Mouse (Mus musculus) left cerebral cortex, postnatal 14 days (tissue): ENCODE results near the gene Arid3a. TPM values are rescaled to one million over a fixed set of nuclear protein-coding genes. Genes with fewer than 3 reads are reported as not detected.

Experiments used
- DNase-seq, 2 experiments: peaks; one replicate each; pipeline ENCODE4 v3.0.0; 2021 to 2022; ENCODE audit warnings: low spot score in 2 of 2, mixed read lengths in 1 of 2
- intact Hi-C: fragments of 180-260 bp; cut with DNase I; formaldehyde crosslinking; loops from one replicate; pipeline ENCODE4 v1.15.1; 2025
- total RNA-seq, 2 experiments: library from RNA; stranded (reverse); gene quantifications; 2 replicates each; pipeline ENCODE4 v1.2.3; 2021

Arid3a gene
- total RNA-seq, 2 experiments from 2014 or later, result 5.4 to 7.0 TPM

DNA sequence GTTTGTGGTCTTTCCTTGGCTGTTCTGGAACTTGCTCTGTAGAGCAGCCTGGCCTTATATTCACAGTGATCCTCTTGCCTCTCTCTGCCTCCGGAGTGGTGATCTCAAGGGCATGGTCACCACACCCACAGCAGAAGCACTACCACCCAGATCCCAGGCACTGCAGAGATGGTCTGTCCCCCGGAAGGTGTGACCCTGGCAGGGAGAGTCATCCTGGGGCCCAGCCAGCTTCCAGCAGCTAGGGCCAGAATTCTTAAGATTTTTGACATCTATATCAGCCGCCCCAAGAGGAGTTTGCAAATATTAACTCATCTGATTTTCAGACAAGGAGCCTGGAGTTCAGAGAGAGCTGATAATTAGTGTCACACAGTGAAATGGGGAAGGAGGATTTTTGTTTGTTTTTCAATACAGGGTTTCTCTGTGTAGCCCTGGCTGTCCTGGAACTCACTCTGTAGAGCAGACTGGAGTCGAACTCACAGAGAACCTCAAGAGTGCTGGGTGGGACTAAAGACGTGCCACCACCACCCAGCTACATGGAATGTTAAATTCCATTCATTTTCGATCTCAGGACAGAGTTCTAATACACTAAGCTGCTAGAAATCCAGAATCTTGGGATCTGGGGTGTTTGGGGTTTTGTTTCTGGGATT, 59.5 kb downstream of the Arid3a start:
- intact Hi-C loops, result loop anchor here (2.0 to 5.0 kb wide), 2 partner anchors 48 to 66 kb away; no protein-coding TSS in a partner anchor
- no peak for DNase-seq

DNA sequence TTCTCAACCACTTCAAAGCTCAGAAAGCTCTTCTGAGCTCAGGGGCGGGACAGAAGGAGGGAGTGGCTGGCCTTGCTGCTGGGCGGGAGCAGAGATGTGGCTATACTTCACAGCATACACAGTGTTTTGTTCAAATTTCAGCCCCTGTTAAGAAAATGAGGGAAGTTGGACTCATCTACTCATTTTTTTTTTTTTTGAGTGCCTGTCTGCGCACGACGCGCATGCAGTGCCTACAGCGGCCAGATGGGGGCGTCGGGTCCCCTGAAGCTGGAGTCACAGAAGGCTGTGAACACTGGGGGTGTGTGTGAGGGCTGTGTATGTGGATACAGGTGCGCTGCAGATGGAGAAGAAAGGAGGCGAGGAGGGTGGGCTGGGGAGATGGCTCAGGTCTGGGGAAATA, 60.1 kb downstream of the Arid3a start:
- peak; percentile 85 to 95 for DNase-seq
- intact Hi-C loops, result loop anchor here (2.0 to 5.0 kb wide), 2 partner anchors 48 to 65 kb away; no protein-coding TSS in a partner anchor

DNA sequence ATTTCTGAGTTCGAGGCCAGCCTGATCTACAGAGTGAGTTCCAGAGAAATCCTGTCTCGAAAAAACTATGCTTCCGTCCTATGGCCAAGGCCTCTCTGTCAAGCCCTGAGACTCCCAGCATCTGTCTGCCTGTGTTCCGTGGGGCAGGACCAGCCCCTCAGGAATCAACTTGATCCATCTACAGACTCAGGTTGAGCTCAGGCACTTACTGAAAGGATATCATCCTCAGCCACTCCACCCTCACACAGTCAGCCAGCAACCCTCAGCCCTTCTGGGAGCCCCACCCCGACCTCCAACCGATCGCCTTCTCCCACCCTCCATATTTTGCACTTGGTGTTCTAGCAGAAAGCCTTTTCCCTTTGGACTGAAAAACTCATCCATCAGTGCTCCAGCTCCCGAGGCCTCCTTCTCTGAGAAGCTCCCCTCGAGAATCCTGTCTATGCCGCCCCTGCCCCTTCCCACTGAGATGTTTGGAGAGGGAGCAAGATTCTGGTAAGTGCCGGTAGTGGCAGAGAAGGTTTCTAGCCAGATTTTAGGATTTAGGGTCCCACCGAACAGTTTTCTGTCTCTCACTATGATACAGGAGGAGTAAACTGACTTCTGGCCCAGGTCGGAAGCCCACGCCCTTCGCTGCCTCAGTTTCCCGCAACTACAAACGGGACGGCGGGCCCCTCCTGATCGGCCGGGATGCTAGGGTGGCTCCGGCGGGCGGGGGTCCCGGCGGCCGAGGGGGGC, 61.1 kb downstream of the Arid3a start:
- DNase-seq, result no peak
- intact Hi-C loops, result loop anchor here (2.0 to 5.0 kb wide), 2 partner anchors 47 to 64 kb away; no protein-coding TSS in a partner anchor

DNA sequence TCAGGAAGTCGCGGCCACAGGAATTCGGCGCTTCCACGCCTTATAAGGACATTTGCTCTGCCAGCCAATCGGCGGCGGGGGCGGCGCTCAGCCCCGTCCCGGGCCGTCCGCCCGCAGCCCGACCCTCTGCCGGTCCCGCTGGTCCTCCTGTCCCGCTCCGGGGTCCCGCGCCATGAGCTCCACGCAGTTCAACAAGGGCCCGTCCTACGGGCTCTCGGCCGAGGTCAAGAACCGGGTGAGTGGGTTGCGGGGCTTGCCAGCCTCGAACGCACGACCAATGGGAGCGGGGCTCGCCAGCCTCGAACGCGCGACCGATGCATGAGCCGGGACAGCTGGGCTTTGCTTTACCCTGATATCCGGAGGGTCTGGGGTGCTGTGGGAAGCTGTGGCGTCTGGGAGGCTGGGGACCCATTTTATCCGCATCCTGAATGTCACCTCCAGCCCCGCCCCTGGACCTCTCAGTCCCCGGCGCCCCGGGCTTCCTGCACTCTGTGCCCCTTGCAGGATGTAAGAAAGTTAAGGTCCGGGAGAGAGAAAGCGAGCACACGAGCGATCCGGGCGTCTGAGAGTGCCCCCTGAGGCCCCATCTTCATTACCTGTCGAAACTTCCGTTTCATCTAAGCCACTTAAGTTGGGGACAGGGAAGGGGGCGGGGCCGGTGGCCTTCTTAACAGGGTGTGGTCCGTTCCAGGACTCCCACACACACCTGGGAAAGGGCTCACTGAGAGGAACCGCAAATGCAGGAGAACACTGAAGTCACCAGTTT, 61.8 kb downstream of the Arid3a start, which contains the start of gene Cnn2:
Cnn2 (plus strand) TSS at position 79 of the 766 bp plus-strand sequence.
- no peak for DNase-seq
- intact Hi-C loops, result loop anchor here (5.0 kb wide), 1 partner anchor 64 kb away; no protein-coding TSS in a partner anchor

DNA sequence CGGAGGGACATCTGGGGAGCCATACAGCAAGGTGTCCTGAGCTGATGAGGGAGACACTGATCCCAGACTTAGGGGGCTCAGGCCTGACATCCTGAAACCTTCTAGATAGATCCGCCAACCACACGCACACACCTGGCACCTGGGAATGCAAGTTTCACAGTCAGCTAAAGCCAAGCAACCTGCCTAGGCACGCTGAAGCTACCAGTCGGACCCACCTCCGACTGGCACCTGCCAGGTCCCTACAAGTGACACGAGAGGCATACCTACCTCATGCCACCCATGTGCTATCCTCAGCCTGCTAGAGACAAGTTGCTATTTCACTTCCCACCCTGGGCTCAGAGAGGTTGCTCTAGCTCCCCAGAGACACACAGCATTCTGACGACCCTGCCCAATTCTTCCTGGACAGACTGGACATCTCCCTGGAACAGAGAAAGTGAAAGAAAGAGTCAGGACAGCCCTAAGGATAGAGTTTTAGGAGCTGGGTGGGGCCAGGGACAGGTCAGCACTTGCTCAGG, 62.5 kb downstream of the Arid3a start:
- no peak for DNase-seq
- intact Hi-C loops, result loop anchor here (5.0 kb wide), 1 partner anchor 63 kb away; no protein-coding TSS in a partner anchor

DNA sequence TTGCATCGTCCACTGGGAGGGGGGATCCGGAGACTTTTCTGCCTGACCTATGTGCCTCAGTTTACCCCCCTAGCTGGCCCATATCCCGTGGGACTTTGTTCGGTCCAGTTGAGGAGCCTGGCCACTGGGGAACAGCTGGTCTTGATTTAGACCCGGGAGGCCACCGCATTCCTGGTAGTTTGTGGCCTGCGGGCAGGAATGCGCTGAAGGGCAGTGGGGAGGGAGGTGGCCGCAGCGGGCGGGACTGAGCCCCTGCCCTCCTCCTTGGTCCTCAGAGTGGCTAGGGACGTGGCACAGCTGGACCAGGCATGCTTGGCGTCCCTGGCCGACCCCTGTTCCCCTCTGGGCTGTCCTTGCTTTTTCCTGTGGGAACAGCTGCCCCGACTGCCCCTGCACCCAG, 63.0 kb downstream of the Arid3a start:
- intact Hi-C loops, result loop anchor here (5.0 kb wide), 1 partner anchor 62 kb away; no protein-coding TSS in a partner anchor
- DNase-seq, result no peak

DNA sequence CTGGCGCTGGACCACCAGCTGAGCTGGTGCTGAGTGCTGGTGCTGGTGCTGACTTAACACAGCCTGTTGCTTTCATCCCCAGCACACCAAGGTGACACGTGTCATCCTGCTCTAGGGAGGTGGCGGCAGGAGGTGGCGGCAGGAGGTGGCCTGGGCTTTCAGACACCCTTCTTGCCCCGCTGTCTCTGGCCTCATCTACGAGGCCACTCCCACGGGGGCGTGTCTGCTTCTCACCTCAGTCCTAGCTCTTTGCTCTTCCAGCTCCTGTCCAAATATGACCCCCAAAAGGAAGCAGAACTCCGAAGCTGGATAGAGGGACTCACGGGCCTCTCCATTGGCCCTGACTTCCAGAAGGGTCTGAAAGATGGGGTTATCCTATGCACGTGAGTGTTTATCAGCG, 64.3 kb downstream of the Arid3a start:
- intact Hi-C loops, result no loop called here
- no peak for DNase-seq

DNA sequence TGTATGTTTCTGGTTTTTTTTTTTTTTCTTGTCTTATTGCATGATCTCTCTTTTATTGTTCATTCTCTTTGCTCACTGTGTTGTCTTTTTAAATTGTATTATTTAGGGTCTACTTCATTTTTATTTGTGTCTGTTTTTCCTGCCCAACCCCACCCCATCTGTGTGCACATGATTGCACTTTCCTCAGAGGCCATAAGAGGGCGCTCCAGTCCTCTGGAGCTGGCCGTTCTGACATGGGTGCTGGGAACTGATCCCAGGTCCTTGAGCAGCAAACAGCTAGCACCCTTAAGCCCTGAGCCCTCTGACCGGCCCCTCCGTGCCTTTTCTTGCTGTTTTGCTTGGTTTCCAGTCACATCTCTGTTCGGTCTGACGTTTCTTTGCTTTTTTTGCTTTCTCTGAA, 64.7 kb downstream of the Arid3a start:
- intact Hi-C loops, result no loop called here

DNA sequence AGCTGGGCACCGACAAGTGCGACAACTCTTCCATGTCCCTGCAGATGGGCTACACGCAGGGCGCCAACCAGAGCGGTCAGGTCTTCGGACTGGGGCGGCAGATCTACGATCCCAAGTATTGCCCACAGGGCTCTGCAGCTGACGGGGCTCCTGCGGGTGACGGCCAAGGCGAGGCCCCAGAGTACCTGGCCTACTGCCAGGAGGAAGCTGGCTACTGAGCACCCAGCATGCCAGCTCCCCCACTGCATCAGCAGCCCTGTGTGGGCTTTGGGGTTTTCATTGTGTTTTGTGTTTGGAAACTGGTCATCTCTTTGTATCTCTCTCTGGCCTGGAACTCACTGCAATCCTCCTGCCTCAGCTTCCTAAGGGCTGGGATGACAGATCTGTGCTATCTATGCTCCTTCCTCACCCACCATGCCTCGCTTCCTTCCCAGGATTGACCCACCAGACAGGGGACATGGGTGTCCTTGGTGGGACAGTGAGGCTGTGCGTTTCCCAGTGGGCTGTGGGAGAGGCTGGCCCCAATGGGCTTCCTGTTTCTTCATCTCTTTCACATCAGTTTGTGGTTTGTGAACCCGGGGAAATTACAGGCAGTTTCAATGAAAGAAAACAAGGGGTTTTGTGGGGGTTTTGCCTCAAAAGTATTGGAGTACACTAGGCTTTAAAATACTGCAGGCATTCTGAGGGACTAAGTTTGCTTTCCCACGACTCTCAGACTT, 67.7 kb downstream of the Arid3a start:
- intact Hi-C loops, result loop anchor here (5.0 kb wide), 1 partner anchor 118 kb away; no protein-coding TSS in a partner anchor
- DNase-seq, result peak in 1 of 2 experiments; percentile 54

More for the DNA sequence above, 64.7 kb downstream of the Arid3a start:
- no peak for DNase-seq

DNA sequence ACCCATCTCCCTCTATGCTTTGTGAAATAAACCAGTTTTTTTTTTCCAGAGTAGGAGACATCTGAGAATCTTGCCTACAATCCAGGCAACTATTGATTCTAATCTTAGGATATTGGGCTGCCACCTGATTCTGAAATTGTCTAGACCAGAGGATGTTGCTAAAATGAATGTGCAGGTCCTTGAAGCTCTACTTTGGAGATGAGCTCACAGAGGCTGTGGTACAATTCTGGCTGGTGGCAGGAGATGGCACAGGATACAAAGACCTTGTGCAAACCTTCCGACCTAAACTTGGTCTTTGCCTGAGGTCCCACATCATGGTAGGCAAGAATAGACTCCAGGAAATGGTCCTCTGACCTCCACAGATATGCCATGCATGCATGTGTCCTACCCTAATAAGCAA, 68.8 kb downstream of the Arid3a start:
- DNase-seq, result no peak
- intact Hi-C loops, result loop anchor here (5.0 kb wide), 1 partner anchor 117 kb away; no protein-coding TSS in a partner anchor

DNA sequence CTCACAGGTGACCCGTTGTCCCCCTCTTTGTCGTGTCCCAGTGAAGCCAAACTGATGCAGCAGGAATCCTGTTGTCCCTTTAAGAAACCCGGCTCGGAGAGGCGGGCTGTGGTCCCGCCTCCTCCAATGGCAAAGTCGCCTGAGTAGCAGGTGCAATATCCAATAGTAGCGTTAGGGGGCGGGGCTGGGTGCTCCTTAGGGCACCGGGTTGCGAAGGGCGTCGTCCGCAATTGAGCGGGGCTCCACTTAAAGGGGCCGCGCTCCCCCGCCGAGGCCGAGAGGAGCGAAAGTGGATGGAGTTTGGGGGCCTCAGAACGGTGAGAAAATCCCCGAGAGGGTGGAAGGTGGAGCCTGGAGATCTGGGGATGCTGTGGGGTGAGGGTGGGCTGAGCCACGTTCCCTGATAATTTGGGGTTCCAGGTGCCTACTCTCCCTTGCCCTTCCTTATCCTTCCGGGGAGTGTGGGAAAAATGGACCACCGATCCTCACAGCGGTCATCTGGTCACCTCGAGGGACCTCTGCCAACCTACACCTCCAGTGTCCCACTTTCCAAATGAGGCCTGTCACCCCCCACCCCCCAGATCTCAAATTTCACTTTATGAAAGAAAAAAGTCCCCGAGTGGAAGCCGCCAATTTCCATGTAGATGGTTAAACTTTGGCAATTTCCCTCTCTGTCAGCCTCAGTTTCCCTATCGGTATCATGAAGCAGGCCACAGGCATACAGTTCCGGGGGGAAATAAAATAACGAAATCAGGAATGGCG, 69.6 kb downstream of the Arid3a start, which contains the start of gene Abca7:
Abca7 (plus strand) TSS at position 223 of the 762 bp plus-strand sequence.
- intact Hi-C loops, result loop anchor here (5.0 kb wide), 1 partner anchor 116 kb away; no protein-coding TSS in a partner anchor
- DNase-seq, result peak; percentile 96

DNA sequence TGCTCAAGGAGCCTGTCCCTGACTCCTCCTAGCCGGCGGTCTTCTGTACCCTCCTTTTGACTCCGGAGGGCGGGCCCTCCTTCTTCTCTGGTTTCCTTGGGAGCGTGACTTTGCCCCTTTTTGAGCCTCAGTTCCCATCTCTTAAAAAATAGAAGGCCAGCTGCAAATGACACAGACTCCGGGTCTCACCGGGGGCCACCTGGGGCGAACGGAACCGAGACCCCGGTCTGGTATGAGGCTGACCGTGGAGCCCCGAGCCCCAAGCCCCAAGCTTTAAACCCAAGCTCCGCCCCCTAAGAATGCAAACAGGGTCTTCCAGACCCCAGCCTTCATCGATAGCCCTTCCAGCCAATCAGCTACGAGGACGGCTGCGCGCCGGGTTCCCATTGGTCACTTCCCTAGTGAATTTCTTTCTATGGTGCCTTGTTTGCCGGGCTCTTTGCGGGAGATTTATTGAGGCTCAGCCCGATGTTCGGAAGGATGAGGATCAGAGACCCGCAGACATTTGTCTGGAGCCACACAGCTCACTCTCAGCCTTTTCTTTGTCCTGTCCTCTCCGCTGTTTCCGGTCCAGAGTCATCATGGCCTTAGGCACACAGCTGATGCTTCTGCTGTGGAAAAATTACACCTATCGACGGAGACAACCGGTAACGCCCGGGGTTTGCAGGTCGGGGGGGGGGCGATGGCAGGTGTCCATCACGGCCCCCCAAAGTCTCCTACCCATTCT, 70.4 kb downstream of the Arid3a start:
- intact Hi-C loops, result loop anchor here (5.0 kb wide), 1 partner anchor 115 kb away; no protein-coding TSS in a partner anchor
- peak in 1 of 2 experiments; percentile 81 for DNase-seq

DNA sequence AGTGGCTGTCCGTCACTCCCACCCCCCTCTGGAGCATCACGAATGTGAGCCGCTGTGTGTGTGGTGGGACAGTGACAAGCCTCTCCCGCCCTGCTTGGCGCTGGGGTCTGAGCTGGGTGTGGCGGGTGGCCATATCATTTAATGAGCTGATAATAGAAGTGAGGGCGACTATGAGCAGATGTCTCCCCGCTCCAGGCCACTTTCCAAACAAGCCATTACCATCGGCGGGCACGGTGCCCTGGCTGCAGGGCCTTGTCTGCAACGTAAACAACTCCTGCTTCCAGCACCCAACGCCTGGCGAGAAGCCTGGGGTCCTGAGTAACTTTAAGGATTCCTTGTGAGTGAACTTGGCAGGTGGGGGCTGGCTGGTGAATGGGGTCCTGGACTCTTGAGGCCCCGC, 71.0 kb downstream of the Arid3a start:
- intact Hi-C loops, result loop anchor here (5.0 kb wide), 1 partner anchor 114 kb away; no protein-coding TSS in a partner anchor

DNA sequence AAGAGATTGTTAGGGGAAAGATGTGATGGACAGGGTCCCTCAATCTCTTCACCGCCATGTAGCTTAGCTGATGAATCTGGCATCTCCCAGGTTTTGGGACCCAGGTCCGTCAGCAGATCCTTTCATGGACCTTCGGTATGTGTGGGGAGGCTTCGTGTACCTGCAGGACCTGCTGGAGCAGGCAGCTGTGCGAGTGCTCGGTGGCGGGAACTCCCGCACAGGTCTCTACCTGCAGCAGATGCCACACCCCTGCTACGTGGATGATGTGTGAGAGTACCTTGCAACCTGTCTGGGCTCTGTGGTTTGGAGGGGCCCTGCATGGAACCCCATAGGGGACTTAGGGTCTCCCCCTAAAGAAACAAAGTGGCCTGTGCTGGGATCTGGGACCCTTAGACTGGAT, 75.1 kb downstream of the Arid3a start:
- intact Hi-C loops, result no loop called here

More for the DNA sequence above, 71.0 kb downstream of the Arid3a start:
- no peak for DNase-seq

DNA sequence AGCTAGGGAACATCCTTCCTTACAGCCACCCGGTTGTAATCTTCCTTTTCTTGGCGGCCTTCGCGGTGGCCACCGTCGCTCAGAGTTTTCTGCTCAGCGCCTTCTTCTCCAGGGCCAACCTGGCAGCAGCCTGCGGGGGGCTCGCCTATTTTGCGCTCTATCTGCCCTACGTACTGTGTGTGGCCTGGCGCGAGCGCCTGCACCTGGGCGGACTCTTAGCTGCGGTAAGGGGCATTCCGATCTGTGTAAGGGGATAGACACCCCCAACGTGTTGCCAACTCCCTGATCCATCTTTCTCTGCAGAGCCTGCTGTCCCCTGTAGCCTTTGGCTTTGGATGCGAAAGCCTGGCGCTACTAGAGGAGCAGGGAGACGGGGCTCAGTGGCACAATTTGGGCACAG, 76.0 kb downstream of the Arid3a start:
- DNase-seq, result no peak
- intact Hi-C loops, result no loop called here

More for the DNA sequence above, 75.1 kb downstream of the Arid3a start:
- no peak for DNase-seq

DNA sequence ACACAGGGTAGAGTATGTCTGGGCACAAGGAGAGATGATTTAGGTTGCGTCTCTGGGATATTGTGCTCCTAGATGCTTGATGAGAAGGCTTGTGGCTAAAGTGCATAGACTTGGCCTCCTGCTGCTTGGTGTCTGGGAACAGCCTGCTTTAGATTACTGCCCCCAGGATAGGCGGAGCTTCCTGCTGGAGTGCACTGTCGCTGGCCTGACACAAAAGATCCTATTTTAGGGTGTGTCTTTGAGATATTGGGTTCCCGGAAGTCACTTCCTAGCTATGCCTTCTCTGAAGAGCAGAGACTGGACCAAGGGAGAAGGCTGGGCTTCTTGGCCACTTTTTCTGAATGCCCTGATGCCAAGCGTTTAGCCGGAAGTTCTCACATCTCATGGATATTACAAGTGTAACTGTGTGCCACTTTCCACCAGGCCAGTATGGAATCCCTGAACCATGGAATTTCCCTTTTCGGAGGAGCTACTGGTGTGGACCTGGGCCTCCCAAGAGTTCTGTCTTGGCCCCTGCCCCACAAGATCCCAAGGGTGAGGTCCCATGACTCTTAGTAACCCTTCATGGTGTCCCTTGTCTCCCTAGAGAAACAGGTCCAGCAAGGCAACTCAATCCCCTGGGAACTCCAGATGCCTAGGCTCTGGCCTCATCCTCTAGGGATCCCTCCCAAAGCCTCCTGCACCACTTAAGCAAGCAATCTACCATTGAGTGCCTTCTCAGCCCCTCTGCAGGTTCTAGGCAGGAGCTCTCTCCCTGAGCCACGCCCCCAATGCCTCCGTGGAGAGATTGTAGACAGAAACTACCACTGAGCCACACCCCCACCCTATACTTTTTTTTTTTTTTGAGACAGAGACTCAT, 76.8 kb downstream of the Arid3a start:
- no peak for DNase-seq

More for the DNA sequence above, 76.8 kb downstream of the Arid3a start:
- intact Hi-C loops, result no loop called here
